Mouse (Mus musculus): Measurements from ENCODE around the gene Gna13.

The Gna13 gene

GRCm38 (mm10) chr11:109349652-109350316, 12.8 kb upstream of the Gna13 start:
- DNase-seq (ENCODE audit: low spot score in 2 of 2), result no peak

DNA sequence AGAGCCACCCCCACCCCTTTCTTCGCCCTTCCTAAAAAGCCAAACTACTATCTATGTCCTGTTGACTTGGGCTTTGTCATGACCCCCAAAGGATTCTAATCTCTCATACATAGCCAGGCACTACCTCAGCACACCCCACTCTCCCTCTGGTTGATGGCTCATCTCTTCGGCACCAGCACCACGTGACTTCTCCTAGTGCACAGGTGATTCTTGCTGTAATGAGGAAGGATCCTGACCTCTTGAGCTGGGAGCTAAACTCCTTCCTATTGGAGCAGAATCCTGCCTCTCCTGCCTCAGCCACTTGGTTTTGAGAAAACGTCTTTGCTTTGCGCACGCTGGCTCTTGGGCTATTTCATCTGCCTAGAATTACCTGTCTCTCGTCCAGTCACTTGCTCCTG, 12.3 kb upstream of the Gna13 start:
- DNase-seq (ENCODE audit: low spot score in 2 of 2), result no peak

GRCm38 (mm10) chr11:109351489-109351888, 11.1 kb upstream of the Gna13 start:
- DNase-seq (ENCODE audit: low spot score in 2 of 2), result no peak

DNA sequence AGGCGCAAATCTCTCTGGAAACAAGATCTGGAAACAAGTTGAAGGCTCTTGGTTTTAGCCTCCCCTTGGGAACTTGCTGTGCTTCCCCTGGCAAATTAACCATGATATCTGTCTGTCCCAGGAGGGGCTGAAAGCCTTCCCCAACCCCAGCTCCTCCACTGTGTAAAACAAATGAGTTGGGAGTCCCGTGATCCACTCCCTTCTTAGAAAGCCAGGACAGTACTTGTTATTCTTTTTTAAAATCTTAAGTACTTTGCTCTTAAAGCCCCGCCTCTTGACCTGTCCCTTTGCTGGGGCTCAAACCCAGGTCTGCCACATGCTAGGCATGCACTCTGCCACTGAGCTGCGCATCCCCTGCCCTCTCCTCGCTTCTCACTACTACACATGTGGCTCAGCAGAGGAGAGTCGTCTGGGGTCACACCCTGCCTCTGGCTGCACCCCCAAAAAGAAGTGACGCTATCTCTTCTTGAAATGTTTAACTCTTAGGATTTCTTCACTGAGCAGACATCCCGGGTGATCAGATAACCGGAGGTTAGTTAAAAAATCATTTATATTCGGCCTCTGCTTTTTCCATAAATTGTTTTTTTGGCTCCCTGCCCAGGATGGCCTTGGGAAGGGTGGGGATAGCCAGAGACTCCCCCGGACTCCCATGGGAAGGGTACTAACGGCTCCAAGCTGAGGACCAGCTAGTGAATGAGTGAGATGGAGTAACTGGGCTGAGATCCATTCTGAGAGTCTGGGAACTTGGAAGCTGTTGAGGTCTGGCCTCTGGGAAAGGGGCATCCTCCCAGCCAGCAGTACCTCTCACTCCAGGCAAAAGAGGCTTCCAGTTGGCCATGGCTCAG, 9.0 kb upstream of the Gna13 start:
- no peak for DNase-seq (ENCODE audit: low spot score in 2 of 2)

GRCm38 (mm10) chr11:109354236-109354613, 8.4 kb upstream of the Gna13 start:
- DNase-seq (ENCODE audit: low spot score in 2 of 2), result no peak

DNA sequence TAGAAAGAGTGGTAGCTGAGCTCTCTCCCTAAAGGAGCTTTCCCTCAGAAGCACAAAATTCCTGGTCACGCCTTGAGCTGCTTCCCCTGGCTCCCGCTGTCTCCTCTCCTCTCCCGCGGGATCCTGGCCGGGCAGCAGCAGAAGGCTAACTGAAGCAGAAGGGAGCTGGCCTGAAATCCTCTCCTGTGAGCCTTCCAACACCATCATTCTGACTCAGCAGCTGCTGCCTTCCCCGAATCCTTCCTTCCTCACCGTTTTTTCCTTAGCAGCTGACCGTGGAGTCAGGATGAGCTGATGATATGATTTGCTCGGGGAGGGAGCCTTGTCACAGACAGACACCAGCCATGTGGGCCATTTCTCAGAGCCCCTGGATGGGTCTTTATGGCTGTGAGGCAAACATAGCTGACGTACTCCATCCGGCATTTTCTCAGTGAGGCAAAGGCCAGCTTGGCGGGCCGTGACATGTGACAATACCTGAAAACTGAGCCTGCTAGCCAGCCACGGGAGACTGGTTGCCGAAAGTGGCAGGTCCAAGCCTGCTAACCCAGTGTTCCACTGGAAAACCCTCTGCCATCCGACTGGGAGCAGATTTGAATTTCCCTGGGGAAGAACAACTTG, 6.8 kb upstream of the Gna13 start:
- no peak for DNase-seq (ENCODE audit: low spot score in 2 of 2)

DNA sequence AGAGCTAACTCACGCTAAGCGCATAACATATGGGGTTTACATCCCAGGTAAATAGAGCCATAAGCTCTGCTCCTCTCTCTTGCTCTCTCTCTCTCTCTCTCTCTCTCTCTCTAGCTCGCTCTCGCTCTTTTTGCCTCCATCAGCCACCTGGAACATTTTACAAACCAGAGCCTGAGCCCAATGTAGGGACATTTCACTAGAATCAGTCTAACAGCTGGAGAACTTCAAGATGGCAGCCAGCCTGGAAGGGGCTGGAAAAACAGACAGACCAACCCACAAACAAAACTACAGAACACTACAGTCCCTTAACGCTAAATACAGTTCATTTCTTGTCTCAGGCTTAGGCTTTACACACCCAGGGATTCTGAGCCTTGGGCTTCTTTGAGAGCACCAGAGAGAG, 5.5 kb upstream of the Gna13 start:
- DNase-seq (ENCODE audit: low spot score in 2 of 2), result no peak

DNA sequence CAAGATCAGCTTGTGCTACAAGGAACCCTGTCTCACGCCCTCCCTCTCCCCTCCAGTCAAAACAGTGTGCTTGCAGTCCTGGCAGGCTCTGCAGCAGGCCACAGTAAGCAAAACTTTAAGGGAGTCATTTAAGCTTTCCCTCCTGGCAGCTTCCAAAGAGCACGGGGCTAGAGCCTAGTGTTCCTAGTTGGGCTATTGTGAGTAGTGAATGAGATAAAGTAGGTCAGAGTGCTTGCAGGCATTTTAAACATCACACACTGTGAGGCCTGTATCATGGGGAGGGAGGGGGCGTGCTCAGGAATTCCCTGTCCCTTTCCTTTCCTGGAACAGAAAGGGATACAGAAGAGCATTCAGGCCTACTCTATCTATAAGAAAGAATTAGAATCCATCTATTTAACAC, 4.1 kb upstream of the Gna13 start:
- DNase-seq (ENCODE audit: low spot score in 2 of 2), result no peak

DNA sequence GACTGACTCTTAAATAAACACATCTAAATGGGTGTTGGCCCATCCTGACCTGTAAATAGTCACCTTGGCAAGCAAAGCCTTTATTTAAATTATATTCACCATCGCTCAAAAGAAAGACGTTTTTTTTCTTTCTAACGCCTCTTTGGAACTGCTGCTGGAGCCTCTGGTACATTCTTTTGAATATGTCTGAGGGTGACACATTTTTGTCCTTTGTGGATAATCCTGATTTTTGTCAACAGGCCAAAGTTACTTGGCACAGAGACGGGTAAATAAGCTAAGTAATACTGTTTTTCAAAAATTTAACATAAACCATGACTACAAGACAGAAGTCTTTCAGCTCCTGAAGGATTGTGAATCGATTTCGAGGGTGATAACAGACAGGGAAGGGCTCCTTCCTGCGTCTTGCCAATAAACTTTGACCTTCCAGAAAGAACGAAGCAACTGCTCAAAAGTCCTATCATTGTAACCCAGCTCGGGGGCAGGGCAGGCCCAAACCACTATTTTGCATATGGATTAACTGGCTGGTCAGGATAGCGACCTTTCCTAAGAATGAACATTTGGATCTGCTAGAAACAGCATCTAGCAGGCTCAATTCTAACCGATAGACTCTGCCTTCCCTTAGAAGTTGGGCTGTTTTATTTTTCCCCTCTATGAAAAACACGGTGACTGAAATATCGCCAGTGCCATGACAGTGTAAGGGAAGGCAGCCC, 3.4 kb upstream of the Gna13 start:
- DNase-seq (ENCODE audit: low spot score in 2 of 2), result no peak

DNA sequence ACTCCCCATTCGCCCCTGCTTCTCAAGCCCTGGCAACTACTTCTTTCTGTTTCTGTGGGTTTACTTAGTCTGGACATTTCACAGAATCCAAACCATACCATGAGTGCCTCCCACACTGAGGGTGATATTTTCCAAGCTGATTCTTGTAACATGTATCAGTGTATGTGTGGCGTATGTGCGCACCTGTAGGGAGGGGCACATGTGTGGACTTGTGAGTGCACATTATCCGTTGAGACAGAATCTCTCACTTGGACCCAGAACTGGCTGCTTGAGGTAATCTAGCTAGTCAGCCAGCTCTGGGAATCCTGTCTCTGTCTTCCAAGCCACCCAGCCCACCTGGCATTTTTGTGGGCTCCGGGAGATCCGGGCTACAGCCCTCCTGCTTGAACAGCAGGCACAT, 2.5 kb upstream of the Gna13 start:
- no peak for DNase-seq (ENCODE audit: low spot score in 2 of 2)

- no peak for DNase-seq (ENCODE audit: low spot score in 2 of 2)
Observed at GRCm38 (mm10) chr11:109360581-109361040, 2.0 kb upstream of the Gna13 start.

- DNase-seq (ENCODE audit: low spot score in 2 of 2), result no peak
Observed at GRCm38 (mm10) chr11:109361241-109361630, 1.4 kb upstream of the Gna13 start.

GRCm38 (mm10) chr11:109361631-109362462, 784 bp upstream of the Gna13 start:
- no peak for DNase-seq (ENCODE audit: low spot score in 2 of 2)

GRCm38 (mm10) chr11:109363191-109364133, 831 bp downstream of the Gna13 start:
- DNase-seq (ENCODE audit: low spot score in 2 of 2), result peak in 1 of 2 experiments; percentile 65

DNA sequence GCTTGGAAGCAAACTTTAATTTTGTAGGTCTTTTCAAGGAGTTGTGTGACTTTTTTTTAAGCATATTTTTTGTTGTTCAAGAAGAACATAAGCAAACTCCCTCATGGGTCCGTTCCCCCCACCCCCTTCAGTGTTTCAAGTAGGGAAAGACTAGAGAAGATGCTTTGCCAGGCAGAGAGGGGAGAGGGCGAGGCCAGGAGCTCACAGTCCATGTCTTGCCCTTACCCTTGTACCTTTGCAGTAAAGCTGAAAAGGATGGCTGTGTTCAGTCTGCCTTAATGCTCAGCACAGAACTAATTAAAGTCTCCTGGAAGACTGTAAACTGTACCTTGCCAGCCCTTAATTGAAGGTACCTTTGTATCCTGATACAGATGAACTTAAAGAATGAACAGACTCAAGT, 1.7 kb downstream of the Gna13 start:
- DNase-seq (ENCODE audit: low spot score in 2 of 2), result no peak

GRCm38 (mm10) chr11:109364881-109365280, 2.2 kb downstream of the Gna13 start:
- DNase-seq (ENCODE audit: low spot score in 2 of 2), result no peak

- no peak for DNase-seq (ENCODE audit: low spot score in 2 of 2)
Observed at GRCm38 (mm10) chr11:109365818-109366217, 3.2 kb downstream of the Gna13 start.

DNA sequence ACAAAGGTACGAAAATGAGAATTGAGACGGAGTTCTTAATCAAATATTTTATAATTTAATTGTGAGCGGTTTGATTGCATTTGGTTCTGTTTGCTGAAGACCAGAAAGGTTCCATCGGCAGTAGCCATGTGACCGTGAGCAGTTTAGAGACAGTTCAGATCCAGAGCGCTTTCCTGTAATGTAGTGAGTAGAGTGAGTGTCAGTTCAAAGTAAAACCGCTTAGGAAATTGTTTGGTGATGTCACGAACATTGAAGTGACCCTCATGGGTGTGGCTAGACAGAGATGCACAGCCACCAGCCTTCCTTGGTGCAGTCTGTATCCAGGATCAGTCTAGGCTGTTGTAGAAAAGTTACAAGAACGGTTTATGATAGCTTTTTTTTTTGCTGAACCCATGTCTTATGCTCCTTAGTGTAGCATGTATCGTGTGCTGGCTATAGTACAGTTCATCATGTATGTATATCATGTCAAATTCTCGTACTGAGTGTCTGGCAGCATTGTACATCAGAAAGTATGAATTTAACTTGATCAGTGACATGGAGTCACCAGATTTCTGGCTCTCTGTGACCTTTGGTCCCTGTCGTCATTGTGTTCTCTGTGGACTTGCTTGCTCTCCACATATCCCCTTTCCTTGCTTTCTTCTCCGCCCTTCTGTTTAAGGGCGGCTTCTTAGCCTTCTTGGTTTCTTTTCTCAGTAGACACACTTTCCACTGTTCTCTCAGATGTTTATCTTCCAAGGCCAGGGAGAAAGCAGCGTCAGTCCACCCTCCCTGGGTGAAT, 4.4 kb downstream of the Gna13 start:
- DNase-seq (ENCODE audit: low spot score in 2 of 2), result no peak

- no peak for DNase-seq (ENCODE audit: low spot score in 2 of 2)
Observed at GRCm38 (mm10) chr11:109369026-109369637, 6.5 kb downstream of the Gna13 start.
